Mouse (Mus musculus): ENCODE data around the gene Mrtfb. TPM values are rescaled to one million over a fixed set of nuclear protein-coding genes. Genes with fewer than 3 reads are reported as not detected.
A peak's percentile ranks its signal among the peaks of the same experiment; 100 is the strongest.

Gene Mrtfb
- total RNA-seq, 1 experiment from 2014 or later: 32.3 TPM

GRCm38 (mm10) chr16:13437770-13438372, 181.6 kb downstream of the Mrtfb start:
- peak; percentile 65 for DNase-seq

GRCm38 (mm10) chr16:13440468-13440867, 184.2 kb downstream of the Mrtfb start:
- peak; percentile 67 for DNase-seq

- no peak for DNase-seq
Observed at GRCm38 (mm10) chr16:13443764-13444163, 187.5 kb downstream of the Mrtfb start.

- no peak for DNase-seq
Observed at GRCm38 (mm10) chr16:13445461-13445860, 189.2 kb downstream of the Mrtfb start.

GRCm38 (mm10) chr16:13446488-13446887, 190.2 kb downstream of the Mrtfb start:
- DNase-seq: peak; percentile 42

GRCm38 (mm10) chr16:13446971-13447283, 190.6 kb downstream of the Mrtfb start:
- DNase-seq: no peak

GRCm38 (mm10) chr16:13447284-13448050, 191.2 kb downstream of the Mrtfb start:
- DNase-seq: peak; percentile 85

- DNase-seq: peak; percentile 71
Observed at GRCm38 (mm10) chr16:13448051-13448705, 191.9 kb downstream of the Mrtfb start.

GRCm38 (mm10) chr16:13448706-13449090, 192.4 kb downstream of the Mrtfb start:
- no peak for DNase-seq

GRCm38 (mm10) chr16:13449491-13449890, 193.2 kb downstream of the Mrtfb start:
- no peak for DNase-seq

- no peak for DNase-seq
Observed at GRCm38 (mm10) chr16:13450831-13451230, 194.6 kb downstream of the Mrtfb start.

- DNase-seq: peak; percentile 25
Observed at GRCm38 (mm10) chr16:13451991-13452390, 195.7 kb downstream of the Mrtfb start.

GRCm38 (mm10) chr16:13452661-13453060, 196.4 kb downstream of the Mrtfb start:
- DNase-seq: peak; percentile 36

GRCm38 (mm10) chr16:13454026-13454600, 197.8 kb downstream of the Mrtfb start:
- no peak for DNase-seq

- peak; percentile 64 for DNase-seq
Observed at GRCm38 (mm10) chr16:13455560-13455959, 199.3 kb downstream of the Mrtfb start.

GRCm38 (mm10) chr16:13458556-13458955, 202.3 kb downstream of the Mrtfb start:
- DNase-seq: no peak

GRCm38 (mm10) chr16:13460071-13460470, 203.8 kb downstream of the Mrtfb start:
- DNase-seq: no peak

- no peak for DNase-seq
Observed at GRCm38 (mm10) chr16:13460777-13461408, 204.6 kb downstream of the Mrtfb start.

- DNase-seq: no peak
Observed at GRCm38 (mm10) chr16:13464662-13465061, 208.4 kb downstream of the Mrtfb start.
